Mouse (Mus musculus) spleen, embryonic (tissue): ENCODE results near the gene Sh3d21.
"Not testable (repeated sequence)": the region's sequence is repeated elsewhere in the genome, so short reads cannot be mapped to it uniquely, and the experiment has no call there.

Experiments used
- CTCF ChIA-PET: fragments of 350-600 bp; sonication (Branson Sonifier 250); formaldehyde crosslinking; loops from one replicate; lab custom pipeline; 2022; lab: Charles Lee

The Sh3d21 gene

DNA sequence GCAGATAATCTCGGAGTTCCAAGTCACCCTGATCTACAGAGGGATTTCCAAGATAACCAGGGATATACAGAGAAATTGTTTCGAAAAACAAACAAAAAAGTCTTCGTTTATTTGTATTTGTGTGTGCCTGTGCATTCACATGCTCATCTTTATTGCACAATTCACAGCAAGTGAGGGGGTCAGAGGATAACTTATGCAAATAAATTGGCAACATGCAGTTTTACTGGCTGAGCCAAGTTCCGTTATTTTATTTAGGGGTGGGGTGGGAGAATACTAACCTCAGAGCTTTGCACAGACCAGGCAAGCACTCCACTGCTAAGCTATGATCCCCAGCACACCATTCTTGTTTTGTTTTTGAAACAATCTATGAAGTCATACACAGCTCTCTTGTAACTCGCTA, 10.5 kb upstream of the Sh3d21 start:
- CTCF ChIA-PET = no interaction called here

GRCm38 (mm10) chr4:126170737-126171136, 7.4 kb upstream of the Sh3d21 start:
- CTCF ChIA-PET = not testable (repeated sequence)

- CTCF ChIA-PET = interaction anchor here (0.7 kb wide), 1 partner anchor 725 kb away, joined by 3 read pairs; no protein-coding TSS in a partner anchor
These were observed 5.6 kb upstream of the Sh3d21 start for GRCm38 (mm10) chr4:126168851-126169250.

GRCm38 (mm10) chr4:126166084-126166483, 2.8 kb upstream of the Sh3d21 start:
- CTCF ChIA-PET = no interaction called here

GRCm38 (mm10) chr4:126165092-126165491, 1.8 kb upstream of the Sh3d21 start:
- CTCF ChIA-PET = not testable (repeated sequence)

GRCm38 (mm10) chr4:126163685-126164084, 394 bp upstream of the Sh3d21 start:
- CTCF ChIA-PET = no interaction called here

DNA sequence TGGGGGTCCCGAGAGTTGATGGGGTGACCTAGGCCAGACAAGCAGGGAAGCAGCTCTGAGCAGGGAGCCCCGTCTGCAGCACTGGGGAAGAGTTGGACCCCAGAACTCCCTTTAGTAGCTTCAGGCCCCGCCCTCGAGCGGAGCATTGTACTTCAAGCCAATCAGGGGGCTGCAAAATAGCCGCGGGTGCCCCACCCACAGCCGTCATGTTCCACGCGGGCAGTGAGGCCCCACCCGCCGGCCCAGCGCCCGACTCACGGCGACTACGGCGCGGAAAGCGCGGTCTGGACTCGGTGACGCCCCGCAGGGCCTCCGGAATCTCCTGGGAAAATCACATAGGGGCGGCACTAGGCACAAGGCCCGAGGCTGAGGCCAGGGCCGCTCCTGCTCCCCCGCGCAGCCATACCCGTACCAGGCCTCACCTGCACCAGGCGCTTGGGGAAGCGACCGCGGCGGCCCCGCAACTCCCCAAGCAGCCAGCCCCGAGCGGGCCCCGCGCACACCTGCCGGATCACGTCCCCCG, 686 bp downstream of the Sh3d21 start:
- CTCF ChIA-PET = interaction anchor here (0.6 to 1.0 kb wide), 4 partner anchors 20 to 392 kb away, joined by 3 to 7 read pairs (median 4); no protein-coding TSS in a partner anchor

DNA sequence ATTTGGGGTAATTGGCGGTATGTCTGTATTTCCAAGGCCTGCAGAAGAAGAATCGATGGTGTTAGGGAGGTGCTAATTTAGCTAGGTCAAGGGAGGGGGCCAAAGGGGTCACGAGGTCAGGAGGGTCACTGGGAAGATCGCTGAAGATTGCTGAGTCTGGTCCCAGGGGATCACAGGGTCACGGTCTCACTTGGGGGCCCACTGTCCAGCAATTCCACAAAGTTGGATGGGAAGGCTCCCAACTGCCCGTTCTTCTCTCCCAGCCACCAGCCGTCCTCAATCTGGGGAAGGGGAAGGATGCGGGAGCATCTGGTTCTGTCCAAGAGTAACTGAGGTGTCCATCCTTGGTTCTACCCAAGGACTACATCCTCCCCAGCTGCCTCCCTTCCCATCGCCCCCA, 1.3 kb downstream of the Sh3d21 start:
- CTCF ChIA-PET = interaction anchor here (0.8 kb wide), 1 partner anchor 116 kb away, joined by 3 read pairs; no protein-coding TSS in a partner anchor

DNA sequence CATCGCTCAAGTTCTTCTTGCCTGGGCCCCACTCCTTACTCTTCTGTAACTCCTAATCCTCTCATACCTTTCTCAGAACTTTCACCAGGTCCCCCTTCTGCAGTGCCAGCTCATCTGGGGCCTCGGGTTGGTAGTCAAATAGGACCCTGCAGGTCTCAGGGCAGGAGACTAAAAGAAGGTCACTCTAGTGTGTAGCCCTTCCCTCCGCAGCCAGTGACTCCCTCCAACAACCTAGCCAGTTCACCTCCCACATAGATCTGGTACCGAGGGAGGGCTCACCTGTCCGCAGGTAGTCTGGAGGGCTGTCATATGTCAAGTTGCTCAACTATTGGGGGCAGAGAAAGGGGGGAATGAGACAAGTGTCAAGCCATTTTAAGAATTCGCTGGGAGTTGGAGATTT, 1.8 kb downstream of the Sh3d21 start:
- CTCF ChIA-PET = interaction anchor here (0.8 kb wide), 1 partner anchor 116 kb away, joined by 3 read pairs; no protein-coding TSS in a partner anchor

DNA sequence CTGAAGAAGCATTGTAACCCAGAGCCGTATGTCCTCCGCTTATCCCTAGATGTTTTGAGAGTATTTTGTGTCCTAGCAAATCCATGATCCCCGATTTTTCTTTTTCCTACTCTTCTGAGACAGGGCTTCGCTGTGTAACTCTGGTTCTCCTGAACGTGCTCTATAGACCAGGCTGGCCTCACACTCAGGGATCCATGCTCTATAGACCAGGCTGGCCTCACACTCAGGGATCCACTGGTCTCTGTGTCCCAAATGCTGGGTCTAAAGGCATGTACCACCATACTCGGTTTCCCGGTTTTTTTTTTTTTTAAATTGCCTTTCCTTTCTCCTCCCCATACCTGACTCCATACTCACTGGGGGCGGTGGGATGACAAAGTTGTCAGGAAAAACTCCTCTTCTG, 2.3 kb downstream of the Sh3d21 start:
- CTCF ChIA-PET = no interaction called here

DNA sequence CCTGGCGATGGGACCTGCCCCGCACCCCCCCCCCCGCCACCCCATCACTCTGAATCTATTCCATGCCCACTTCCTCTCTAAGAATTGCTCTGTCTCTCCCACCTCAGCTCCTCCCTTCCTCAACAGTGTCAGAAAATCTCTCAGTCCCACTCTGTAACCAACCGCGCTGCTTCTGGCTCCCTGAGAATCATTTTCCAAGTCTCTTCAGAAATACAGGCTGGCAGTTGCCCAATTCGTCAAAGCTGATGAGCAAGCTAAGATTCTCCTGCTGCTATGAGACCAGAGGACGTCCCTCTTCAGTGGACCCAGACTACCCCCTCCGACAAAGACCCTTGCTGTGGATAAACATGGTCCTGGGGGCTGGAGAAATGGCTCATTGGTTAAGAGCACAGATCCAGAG, 3.8 kb downstream of the Sh3d21 start:
- CTCF ChIA-PET = no interaction called here

DNA sequence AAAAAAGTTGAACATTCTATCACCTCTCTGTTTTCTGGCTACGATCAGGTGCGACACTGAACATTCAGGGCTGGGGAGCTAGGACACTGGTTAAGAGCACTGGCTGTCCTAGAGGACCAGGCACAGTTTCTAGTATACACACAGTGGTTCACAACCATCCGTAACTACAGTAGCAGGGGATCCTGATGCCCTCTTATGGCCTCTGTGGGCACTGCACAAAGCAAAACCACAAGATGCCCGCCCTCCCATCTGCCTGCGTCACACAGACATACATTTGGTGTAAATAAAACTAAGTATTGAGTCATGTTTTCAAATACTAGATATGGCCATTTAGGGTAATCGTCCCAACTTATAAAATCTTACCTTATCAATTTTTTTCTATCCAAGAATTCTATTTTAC, 5.7 kb downstream of the Sh3d21 start:
- CTCF ChIA-PET = no interaction called here

DNA sequence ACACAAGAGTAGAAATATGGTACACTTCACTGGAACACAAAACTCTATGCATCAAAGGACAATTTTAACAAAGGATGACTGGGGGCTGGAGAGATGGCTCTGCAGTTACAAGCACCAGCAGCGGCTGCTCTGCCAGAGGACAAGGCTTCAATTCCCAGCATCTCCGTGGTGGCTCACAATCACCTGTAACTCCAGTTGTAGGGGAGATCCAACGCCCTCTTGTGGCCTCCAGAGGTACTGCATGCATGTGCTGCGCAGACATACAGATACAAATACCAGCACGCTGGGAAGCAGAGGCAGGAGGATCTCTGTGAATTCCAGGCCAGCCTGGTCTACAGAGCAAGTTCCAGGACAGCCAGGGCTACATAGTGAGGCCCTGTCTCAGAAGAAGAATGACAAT, 6.7 kb downstream of the Sh3d21 start:
- CTCF ChIA-PET = no interaction called here

- CTCF ChIA-PET = no interaction called here
These were observed 7.4 kb downstream of the Sh3d21 start for GRCm38 (mm10) chr4:126155869-126156268.

DNA sequence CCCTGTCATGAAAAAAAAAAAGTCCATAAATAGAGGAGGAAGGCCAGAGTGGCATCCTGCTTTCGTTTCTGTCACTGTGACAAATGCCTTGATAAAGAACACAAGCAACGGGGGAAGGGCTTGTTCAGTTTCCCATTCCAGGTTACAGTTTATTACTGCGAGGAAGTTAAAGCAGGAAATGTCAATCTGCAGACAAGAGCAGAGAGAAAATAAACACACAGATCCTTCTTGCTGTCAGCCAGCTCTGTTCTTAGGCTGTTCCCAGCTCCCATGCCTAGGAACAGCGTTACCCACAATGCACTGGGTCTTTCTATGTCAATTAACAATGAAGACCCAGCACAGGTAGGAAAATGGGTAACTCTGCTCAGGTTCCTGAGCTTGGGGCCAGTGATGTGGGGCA, 8.1 kb downstream of the Sh3d21 start:
- CTCF ChIA-PET = interaction anchor here (0.7 kb wide), 1 partner anchor 148 kb away, joined by 3 read pairs; no protein-coding TSS in a partner anchor

- CTCF ChIA-PET = no interaction called here
These were observed 10.4 kb downstream of the Sh3d21 start for GRCm38 (mm10) chr4:126152864-126153263.

DNA sequence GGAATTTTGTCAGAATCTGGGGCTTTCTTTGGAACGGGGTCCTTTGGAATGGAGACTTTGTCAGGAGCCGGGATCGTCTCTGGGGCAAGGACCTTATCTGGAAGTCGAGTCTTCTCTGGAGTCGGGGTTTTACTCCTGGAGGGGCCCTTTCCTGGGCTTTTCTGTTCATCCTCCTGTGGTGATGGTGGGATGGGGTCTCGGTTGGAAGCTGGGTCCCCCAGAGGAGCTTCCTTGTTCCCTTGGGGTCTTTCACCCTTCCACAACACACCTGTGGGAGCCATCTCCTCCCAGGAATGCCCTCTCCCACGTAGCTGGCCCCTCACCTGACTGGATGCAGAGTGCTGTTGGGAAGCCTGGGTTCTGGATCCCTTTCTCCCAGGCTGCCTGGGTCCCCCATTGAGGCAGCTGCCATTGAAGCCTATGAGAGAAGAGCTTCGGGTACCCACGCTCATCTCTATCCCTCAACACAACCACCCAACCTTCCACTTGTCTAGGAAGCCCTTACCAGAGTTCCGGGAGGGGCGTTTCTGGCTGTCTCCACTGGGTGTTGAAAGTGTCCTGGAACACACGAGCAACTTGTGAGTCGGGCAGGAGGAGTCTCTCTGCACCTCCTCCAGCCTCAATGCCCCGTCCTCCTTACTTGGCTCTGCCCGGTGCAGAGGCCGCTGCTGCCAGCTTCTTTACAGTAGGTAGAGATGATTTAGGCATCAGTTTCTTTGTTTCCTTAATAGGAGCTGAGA, 11.4 kb downstream of the Sh3d21 start:
- CTCF ChIA-PET = interaction anchor here (0.5 kb wide), 1 partner anchor 43 kb away, joined by 6 read pairs; no protein-coding TSS in a partner anchor

GRCm38 (mm10) chr4:126150949-126151320, 12.4 kb downstream of the Sh3d21 start:
- CTCF ChIA-PET = no interaction called here

- CTCF ChIA-PET = no interaction called here
These were observed 12.9 kb downstream of the Sh3d21 start for GRCm38 (mm10) chr4:126150297-126150948.

- CTCF ChIA-PET = no interaction called here
These were observed 13.5 kb downstream of the Sh3d21 start for GRCm38 (mm10) chr4:126149798-126150197.

DNA sequence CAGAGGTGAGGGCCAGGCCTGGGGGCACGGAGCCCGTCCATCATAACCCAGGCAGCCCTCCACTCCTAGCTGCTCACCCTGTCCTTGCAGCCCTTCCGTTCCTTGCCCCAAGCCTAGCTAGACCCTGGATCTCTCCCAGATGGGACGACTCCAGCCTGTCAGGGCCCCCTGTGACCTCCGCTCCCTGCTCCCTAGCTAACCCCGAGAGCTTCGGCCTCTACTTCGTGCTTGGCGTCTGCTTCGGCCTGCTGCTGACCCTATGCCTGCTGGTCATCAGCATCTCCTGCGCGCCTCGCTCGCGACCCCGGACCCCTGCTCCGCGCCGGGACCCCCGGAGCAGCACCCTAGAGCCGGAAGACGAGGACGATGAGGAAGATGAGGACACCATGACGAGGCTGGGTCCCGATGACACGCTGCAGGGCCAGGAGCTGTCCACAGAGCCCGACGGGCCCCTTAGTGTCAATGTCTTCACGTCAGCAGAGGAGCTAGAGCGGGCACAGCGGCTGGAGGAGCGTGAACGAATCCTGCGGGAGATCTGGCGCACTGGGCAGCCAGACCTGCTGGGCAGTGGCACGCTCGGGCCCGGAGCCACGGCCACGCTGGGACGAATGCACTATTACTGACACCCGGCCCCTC, 14.1 kb downstream of the Sh3d21 start:
- CTCF ChIA-PET = no interaction called here
